Mouse (Mus musculus): Measurements from ENCODE around the gene Stx18.

The Stx18 gene

GRCm38 (mm10) chr5:38038710-38039592, at the start of gene Stx18:
Gene Stx18, plus strand, starts transcription at chr5:38038742.
- in situ Hi-C loops (cut with MboI, MseI) = no loop called here

DNA sequence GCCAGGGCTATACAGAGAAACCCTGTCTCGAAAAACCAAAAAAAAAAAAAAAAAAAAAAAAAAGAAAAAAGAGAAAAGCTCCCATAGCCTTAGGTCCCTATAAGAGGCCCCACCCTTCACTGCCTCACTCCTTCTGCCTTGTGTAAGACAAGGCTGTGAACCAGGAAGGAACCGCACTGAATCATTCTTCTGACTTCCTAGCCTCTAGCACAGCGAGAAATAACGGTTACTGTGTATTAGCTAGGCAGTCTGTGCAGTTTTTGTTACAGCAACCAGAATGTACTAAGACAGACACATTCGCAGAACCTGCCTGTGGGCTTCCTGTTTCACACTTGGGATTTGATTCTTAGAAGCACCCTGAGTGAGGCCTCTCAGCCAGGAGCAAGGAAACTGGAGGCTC, 46.2 kb upstream of the Stx18 start:
- in situ Hi-C loops (cut with MboI, MseI) = loop anchor here (10.0 kb wide), 1 partner anchor 1748 kb away; no protein-coding TSS in a partner anchor

DNA sequence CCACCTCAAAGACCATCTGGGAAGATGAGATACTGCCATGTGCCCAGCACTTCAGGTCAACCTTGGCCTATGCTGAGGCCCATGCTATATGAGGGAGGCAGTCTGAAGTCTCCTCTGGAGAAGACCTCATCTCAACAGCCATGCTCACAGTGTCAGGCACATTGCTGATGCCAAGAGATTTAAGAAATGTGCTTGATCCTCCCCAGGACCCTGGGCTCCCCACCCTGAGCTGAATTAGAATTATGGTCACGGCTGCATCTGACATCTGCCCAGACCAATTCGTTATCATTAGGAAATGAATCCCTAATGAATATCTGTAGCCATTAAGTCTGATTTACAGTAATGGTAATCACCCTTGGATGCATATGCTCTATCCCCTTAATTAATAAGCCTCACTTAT, 39.7 kb upstream of the Stx18 start:
- in situ Hi-C loops (cut with MboI, MseI) = loop anchor here (10.0 kb wide), 1 partner anchor 1754 kb away; no protein-coding TSS in a partner anchor

DNA sequence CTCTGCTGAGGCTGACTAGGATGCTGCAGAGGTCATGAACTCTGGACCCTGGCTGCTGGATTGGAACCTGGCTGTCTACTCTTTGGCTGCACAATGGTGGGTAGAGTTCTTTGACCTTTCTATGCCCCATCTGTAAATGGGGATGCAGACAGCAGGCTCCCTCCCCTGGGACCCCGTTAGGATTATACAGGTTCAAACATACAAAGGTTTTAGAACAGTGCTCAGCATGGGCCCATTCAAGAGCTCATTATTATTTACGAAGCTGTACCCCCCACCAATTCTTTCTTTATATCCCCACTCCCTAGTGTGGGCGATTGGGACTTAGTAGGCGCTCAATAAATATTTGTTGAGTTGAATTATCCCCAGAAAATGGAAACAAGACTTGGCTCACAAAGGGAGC, 36.0 kb upstream of the Stx18 start:
- in situ Hi-C loops (cut with MboI, MseI) = no loop called here

- in situ Hi-C loops (cut with MboI, MseI) = no loop called here
Measured at GRCm38 (mm10) chr5:38004746-38005145, 33.8 kb upstream of the Stx18 start.

DNA sequence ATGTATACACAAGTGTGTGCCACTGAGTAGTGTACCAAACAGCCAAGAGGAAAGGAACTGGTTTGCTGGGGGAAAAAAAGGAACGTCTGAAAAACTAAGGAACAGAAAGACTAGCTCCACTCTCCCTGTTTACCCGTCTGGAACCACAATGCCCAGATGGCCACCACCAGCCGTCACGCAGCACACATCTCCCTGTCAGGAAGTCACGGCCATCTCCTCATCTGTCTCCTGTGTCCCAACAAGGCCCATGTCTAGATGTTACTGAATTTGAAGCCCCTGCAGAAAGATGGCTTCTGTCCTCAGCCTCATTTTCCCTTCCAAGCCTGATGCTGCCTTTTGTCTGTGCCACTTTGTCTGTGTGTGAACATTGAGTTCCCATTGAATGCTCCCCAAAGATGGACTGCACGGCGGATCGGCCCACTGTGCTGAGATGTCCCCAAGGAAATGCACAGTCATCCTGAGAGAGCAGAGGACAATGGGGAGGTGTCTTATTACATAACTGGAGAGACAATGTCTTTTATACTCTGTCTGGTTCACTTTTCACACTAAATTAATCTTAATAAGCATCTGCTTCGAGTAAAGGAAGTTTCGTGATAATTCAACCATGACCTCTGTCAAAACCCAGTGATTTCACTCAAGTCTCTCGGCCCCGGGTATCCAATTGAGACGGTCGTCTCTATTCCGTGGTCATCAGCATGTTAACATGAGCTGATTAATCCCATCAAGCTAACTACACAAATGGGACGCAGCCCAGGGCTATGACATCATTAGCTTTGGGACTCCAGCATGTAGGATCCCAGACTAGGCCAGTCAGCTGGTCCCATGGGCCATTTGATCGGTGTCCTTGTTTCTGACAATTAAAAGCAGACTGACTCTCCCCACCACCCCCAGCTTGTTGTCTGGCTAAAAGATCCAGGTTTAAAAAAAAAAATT, 31.9 kb upstream of the Stx18 start:
- in situ Hi-C loops (cut with MboI, MseI) = no loop called here

DNA sequence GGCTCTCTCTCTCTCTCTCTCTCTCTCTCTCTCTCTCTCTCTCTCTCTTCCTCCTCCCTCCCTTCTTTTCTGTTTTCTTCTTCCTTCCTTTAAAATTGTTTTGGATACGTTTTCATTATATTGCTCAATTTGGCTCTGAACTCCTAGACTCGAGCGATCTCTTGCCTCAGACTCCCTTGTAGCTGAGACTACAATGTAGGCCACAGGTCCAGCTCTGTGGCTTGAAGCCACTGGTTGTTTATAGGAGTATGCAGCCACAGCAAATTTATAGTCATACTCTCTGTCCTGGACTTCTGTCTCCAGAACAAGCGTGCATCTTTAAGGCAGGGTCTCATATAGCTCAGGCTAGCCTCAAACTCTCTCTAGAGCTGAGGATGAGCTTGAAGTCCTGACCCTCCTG, 29.5 kb upstream of the Stx18 start:
- in situ Hi-C loops (cut with MboI, MseI) = no loop called here

GRCm38 (mm10) chr5:38014916-38015315, 23.6 kb upstream of the Stx18 start:
- in situ Hi-C loops (cut with MboI, MseI) = no loop called here

GRCm38 (mm10) chr5:38016945-38017344, 21.6 kb upstream of the Stx18 start:
- in situ Hi-C loops (cut with MboI, MseI) = no loop called here

- in situ Hi-C loops (cut with MboI, MseI) = no loop called here
Measured at GRCm38 (mm10) chr5:38027656-38028055, 10.9 kb upstream of the Stx18 start.

DNA sequence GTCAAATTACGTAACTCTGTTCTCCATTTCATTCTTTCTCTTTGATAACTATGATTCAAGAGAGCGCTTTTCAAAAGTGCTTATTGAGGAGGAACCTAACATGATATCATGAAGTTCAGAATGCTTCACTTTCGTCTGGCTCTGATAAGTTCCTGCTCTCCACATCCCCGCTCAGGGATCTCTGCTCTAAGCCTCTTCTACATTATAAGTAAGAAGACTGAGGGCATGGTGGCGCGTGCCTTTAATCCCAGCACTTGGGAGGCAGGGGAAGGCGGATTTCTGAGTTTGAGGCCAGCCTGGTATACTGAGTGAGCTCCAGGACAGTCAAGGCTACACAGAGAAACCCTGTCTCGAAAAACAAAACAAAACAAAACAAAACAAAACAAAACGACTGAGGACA, 268 bp upstream of the Stx18 start:
- in situ Hi-C loops (cut with MboI, MseI) = no loop called here

DNA sequence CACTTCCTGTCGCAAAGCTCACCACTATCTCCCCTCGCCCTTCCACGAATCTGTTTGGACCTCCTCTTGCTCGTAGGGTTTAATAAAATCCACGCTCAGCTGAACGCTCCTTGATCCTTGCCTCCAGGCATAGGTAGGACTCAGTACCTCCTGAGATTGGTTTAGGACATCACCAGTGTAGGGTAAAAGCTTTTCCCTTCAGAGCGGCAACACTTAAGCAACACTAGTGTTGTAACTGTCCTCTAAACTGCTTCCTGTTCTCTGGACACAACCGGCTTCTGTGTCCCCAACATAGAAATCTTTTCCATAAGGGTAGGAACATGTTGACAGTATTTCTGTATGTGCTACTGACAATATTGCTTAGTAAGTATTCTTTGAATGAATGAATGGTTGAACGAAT, 1.3 kb downstream of the Stx18 start:
- in situ Hi-C loops (cut with MboI, MseI) = no loop called here

DNA sequence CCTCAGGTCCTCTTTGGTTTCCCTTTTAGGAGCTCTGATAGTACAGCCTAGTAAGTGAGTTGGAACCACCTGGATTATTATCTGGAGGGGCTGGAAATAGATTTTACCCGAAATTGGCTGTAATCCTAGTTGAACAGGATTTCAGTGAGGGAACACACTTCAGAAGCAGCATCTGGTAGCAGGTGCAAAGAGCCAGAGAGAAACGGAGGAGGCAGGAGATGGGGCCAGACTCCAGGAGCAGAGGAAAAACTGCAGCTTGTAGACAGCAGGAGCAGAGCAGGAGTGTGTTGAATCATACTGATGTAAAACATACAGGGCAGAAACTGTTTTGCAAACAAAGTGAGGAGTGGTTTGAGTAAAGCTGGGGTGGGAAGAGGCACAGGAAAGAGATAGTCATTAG, 6.4 kb downstream of the Stx18 start:
- in situ Hi-C loops (cut with MboI, MseI) = no loop called here

GRCm38 (mm10) chr5:38048177-38048576, 9.6 kb downstream of the Stx18 start:
- in situ Hi-C loops (cut with MboI, MseI) = no loop called here

GRCm38 (mm10) chr5:38061051-38061450, 22.5 kb downstream of the Stx18 start:
- in situ Hi-C loops (cut with MboI, MseI) = no loop called here

- in situ Hi-C loops (cut with MboI, MseI) = no loop called here
Measured at GRCm38 (mm10) chr5:38062709-38063108, 24.2 kb downstream of the Stx18 start.

DNA sequence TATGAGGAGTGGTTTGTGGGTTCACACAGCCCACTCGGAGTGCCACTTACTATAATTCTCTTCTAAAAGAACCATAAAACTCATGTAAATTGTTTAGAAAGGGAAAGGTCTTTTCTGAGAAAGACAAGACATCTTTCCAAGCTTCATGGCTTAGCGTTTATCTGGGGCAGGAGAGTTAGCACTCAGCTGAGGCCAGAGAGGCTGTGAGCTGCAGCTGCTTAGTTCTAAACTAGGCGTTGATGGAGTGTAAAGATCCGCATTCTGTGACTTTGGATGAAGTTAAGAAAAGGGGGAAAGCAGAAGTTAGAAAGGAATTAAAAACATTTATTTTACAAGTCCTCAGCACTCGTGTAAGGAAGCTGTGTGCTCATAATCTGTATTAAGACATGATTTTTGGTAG, 24.8 kb downstream of the Stx18 start:
- in situ Hi-C loops (cut with MboI, MseI) = no loop called here

- in situ Hi-C loops (cut with MboI, MseI) = no loop called here
Measured at GRCm38 (mm10) chr5:38064043-38064575, 25.6 kb downstream of the Stx18 start.

DNA sequence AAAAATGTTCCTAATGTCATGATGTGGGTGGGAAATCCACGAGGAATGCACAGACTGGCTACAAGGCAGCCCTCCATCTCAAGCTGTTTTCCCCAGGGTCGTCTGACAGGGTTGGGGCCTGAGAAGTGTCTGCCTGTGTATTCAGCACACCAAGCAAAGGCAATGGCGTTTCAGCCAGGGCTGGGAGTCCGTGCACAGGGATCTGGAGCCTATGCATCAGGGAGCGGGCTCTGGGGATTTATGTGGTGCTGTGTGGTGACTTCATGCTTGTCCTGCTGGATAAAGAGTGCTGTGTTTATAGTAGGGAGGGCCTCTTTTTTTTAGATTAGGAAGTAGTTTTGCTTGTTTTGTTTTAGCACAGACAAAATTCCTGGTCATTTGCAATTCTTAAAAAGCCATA, 26.2 kb downstream of the Stx18 start:
- in situ Hi-C loops (cut with MboI, MseI) = no loop called here

DNA sequence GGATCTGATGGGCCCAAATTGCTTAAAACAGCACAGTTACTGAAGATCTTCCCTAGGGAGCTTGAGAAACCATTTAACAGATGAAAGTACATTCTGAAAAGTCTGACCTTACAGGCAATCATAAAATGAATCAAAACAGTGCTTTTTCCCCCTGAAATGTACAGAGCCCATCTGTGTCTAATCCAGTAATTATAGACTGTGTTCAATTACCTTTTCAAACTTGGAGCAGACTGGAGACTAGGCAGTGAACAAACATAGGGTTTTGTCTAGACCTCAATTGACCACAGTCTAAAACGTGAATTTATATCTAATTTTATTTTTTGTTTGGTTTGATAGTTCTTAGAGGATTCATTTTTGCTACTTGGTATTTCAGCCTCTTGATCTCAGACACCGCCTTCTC, 26.9 kb downstream of the Stx18 start:
- in situ Hi-C loops (cut with MboI, MseI) = no loop called here

DNA sequence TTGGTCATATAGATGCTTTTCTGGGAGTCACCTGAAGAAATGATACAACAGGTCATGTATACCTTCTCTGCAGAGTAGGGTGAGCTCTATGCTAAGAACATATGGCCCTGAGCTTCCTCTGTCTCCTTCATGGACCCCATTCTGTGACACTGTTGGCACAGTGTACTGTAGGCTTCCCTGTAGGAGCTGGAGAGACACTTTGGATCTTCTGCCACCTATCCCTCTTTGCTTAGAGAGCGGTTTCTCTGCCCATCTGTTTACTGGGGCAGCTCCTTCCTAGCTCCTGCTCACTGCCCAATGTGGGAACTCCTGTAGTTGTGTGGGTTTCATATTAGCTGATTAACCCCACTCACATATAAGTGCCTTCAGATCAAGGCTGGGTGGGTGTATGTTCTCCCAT, 28.1 kb downstream of the Stx18 start:
- in situ Hi-C loops (cut with MboI, MseI) = no loop called here

DNA sequence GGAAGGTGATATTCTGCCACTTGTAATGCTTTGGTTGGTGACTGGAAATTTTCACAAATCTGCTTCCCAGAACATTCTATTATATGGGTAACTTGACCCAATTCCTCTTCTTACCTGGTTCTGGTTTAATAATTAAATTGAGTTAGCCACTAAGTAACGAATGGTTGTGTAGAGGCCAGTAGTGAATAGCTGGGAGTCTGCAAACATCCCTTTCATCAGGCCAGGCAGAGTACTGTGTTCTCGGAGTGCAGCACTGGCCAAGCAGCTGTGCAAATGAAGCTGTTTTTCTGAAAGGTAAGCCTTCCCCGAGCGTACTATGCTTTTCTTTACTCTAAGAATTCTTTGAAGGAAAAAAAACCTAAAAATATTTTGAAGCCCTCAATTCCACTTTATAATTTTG, 37.8 kb downstream of the Stx18 start:
- in situ Hi-C loops (cut with MboI, MseI) = no loop called here
